Mouse (Mus musculus) midbrain, embryonic 12.5 days (tissue): ENCODE data around the gene Myh7. TPM values are rescaled to one million over a fixed set of nuclear protein-coding genes. Genes with fewer than 3 reads are reported as not detected.
"Not testable (repeated sequence)": the region's sequence is repeated elsewhere in the genome, so short reads cannot be mapped to it uniquely, and the experiment has no call there.

ENCODE experiments used
- ATAC-seq: fragments of 200-750 bp; cut with Nextera tagmentation; 2 replicates; pipeline ENCODE4 v1.8.0; 2017; ENCODE audit warnings: low read depth, moderate TSS enrichment, moderate library complexity; ENCODE audit not compliant: low FRiP score
- H3K27ac ChIP-seq: fragments of 300-500 bp; sonication (generic); replicated peaks from 2 replicates; pipeline ENCODE4 v1.5.1; 2016; ENCODE audit warnings: mild to moderate bottlenecking
- H3K27me3 ChIP-seq: fragments of 300-500 bp; sonication (generic); 2 replicates; pipeline ENCODE4 v1.6.1; 2016; ENCODE audit warnings: mild to moderate bottlenecking
- H3K36me3 ChIP-seq: fragments of 300-500 bp; sonication (generic); 2 replicates; pipeline ENCODE4 v1.6.1; 2016
- H3K4me1 ChIP-seq: fragments of 300-500 bp; sonication (generic); 2 replicates; pipeline ENCODE4 v1.6.1; 2016
- H3K4me2 ChIP-seq: fragments of 300-500 bp; sonication (generic); replicated peaks from 2 replicates; pipeline ENCODE4 v1.6.1; 2016; ENCODE audit warnings: mild to moderate bottlenecking, moderate library complexity
- H3K4me3 ChIP-seq: fragments of 300-500 bp; sonication (generic); 2 replicates; pipeline ENCODE4 v1.5.1; 2016; ENCODE audit warnings: mild to moderate bottlenecking
- H3K9ac ChIP-seq: fragments of 300-500 bp; sonication (generic); replicated peaks from 2 replicates; pipeline ENCODE4 v1.6.1; 2016; ENCODE audit warnings: mild to moderate bottlenecking, moderate library complexity
- H3K9me3 ChIP-seq: fragments of 300-500 bp; sonication (generic); 2 replicates; pipeline ENCODE4 v1.6.1; 2016; ENCODE audit warnings: mild to moderate bottlenecking
- WGBS: fragments of 180-500 bp; shearing (Covaris S2); methylation state at CpG from one replicate; pipeline ENCODE4 v1.1.7; 2016; 5-methylcytosine and 5-hydroxymethylcytosine counted together
- polyA plus RNA-seq: library from polyadenylated mRNA; unstranded; fragments of >200 nt; fragmentation: Nextera tagmentation; extraction: Ambion mirVana; gene quantifications from 2 replicates; pipeline ENCODE4 v1.2.1, GENCODE M21; 2016

Myh7 gene
- polyA plus RNA-seq, 1 experiment from 2014 or later = 4.1 TPM

- H3K27ac ChIP-seq = no peak overlapping the region
- H3K9ac ChIP-seq = no peak overlapping the region
Measured at GRCm38 (mm10) chr14:55002687-55003120, 8.3 kb upstream of the Myh7 start.

GRCm38 (mm10) chr14:55001938-55002686, 7.7 kb upstream of the Myh7 start:
- ATAC-seq = no peak
- peaks cover 18% of the 10 kb centered on the region for H3K4me1 ChIP-seq
- no peaks in the 10 kb centered on the region for H3K27me3 ChIP-seq
- H3K36me3 ChIP-seq = no peaks in the 10 kb centered on the region
- no peak overlapping the region for H3K4me2 ChIP-seq
- no peak overlapping the region for H3K9ac ChIP-seq
- no peak overlapping the region for H3K27ac ChIP-seq
- 61% methylated on average over 12 of the region's 12 CpGs for WGBS
- no peaks in the 10 kb centered on the region for H3K9me3 ChIP-seq
- H3K4me3 ChIP-seq = no peak overlapping the region

More at GRCm38 (mm10) chr14:55002687-55003120, 8.3 kb upstream of the Myh7 start:
- 77% methylated on average over 7 of the region's 7 CpGs for WGBS
- no peak for ATAC-seq
- Histone ChIP-seq H3K9me3 (no peaks in the 10 kb centered on the region), H3K4me1 (peaks cover 14% of the 10 kb centered on the region), H3K4me3 (no peak overlapping the region), H3K4me2 (no peak overlapping the region), H3K36me3 (no peaks in the 10 kb centered on the region), H3K27me3 (no peaks in the 10 kb centered on the region)

DNA sequence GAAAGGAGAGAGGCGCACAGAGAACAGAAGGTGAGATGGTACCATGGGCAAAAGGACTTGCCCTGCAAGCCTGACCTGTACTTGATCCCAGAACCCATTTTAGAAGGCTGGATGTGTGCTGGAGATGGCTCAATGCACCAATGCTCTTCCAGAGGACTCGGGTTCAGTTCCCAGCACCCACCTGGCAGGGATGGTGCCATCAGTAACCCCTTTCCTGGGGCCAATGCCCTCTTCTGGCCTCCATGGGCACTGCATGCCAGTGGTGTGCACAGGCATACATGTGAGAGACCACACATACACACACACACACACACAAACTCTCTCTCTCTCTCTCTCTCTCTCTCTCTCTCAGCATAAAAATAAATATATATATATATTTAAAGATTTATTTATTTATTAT, 7.0 kb upstream of the Myh7 start:
- H3K27ac ChIP-seq = no peak overlapping the region
- no peaks in the 10 kb centered on the region for H3K9me3 ChIP-seq
- H3K4me2 ChIP-seq = no peak overlapping the region
- no peak for ATAC-seq
- 100% methylated on average over 2 of the region's 2 CpGs for WGBS
- peaks cover 24% of the 10 kb centered on the region for H3K4me1 ChIP-seq
- H3K4me3 ChIP-seq = no peak overlapping the region
- H3K36me3 ChIP-seq = no peaks in the 10 kb centered on the region
- no peak overlapping the region for H3K9ac ChIP-seq
- no peaks in the 10 kb centered on the region for H3K27me3 ChIP-seq

- H3K27me3 ChIP-seq = no peaks in the 10 kb centered on the region
- no peak overlapping the region for H3K9ac ChIP-seq
- peaks cover 30% of the 10 kb centered on the region for H3K4me1 ChIP-seq
- H3K36me3 ChIP-seq = no peaks in the 10 kb centered on the region
- H3K27ac ChIP-seq = no peak overlapping the region
- WGBS = 83% methylated on average over 6 of the region's 6 CpGs
- no peak overlapping the region for H3K4me2 ChIP-seq
- no peaks in the 10 kb centered on the region for H3K9me3 ChIP-seq
- ATAC-seq = no peak
- no peak overlapping the region for H3K4me3 ChIP-seq
Measured at GRCm38 (mm10) chr14:55000814-55001213, 6.4 kb upstream of the Myh7 start.

DNA sequence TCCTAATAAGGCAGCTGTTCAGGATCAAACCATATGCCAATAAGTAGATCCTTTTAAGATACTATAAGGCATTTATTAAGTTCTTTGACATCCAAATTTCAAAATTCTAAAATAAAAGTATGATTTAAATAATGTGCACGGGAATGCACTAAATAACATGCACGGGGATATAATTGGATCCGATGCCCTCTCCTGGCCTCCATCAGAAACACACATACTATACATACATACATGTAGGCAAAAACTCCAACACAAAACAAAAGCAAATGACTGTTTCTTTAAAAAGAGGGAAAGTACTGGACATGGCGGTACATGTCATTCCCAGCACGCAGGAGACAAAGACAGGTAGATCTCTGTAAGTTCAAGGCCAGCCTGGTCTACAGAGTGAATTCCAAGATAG, 5.4 kb upstream of the Myh7 start:
- H3K4me3 ChIP-seq, H3K9me3 ChIP-seq, H3K9ac ChIP-seq, H3K27me3 ChIP-seq, ATAC-seq, H3K27ac ChIP-seq, H3K36me3 ChIP-seq, H3K4me2 ChIP-seq: not testable (repeated sequence)
- peaks cover 40% of the 10 kb centered on the region for H3K4me1 ChIP-seq
- 92% methylated on average over 5 of the region's 5 CpGs for WGBS

DNA sequence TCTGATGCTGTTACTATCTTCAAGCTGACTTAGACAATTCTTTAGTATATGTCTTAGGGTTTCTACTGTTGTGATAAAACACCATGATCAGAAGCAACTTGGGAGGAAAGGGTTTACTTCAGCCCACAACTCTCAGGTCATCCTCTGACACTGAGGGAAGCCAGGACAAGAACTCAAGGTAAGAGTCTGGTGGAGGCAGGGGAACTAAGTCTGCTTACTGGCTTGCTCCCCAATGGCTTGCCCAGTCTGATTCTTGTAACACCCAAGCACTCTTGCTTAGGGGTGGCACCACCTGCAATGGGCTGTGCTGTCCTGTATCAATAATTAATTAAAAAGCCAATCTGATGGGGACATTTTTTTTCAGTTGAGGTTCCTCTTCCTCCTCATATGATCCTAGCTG, 4.3 kb upstream of the Myh7 start:
- no peak overlapping the region for H3K4me3 ChIP-seq
- no peak overlapping the region for H3K27ac ChIP-seq
- H3K27me3 ChIP-seq = no peaks in the 10 kb centered on the region
- no peak for ATAC-seq
- peaks cover 42% of the 10 kb centered on the region for H3K4me1 ChIP-seq
- no peaks in the 10 kb centered on the region for H3K36me3 ChIP-seq
- H3K9ac ChIP-seq = no peak overlapping the region
- no peaks in the 10 kb centered on the region for H3K9me3 ChIP-seq
- no peak overlapping the region for H3K4me2 ChIP-seq

DNA sequence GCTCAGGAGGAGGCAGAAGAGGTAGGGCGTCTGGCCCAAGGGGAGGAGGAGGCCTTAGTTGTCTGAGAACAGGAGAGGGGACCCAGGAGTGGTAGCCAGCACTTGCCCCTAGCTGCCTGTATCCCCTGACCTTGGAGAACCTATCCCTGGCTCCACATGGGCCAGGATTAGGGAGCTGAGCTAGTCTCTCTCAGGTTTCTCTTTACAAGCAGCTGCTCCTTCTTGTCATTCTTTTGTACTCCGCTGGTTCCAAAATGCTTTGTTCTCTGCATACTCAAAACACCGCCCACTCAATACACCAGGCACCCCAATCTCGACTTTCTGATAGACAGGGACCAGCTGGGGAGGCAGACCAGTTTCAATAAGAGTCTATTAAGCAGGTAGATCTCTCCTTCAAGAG, 2.9 kb upstream of the Myh7 start:
- Histone ChIP-seq H3K27ac (no peak overlapping the region), H3K4me2 (no peak overlapping the region)
- WGBS = 27% methylated on average over 4 of the region's 4 CpGs

GRCm38 (mm10) chr14:54996793-54997192, 2.4 kb upstream of the Myh7 start:
- no peak overlapping the region for H3K27ac ChIP-seq
- H3K4me3 ChIP-seq = no peak overlapping the region
- H3K4me2 ChIP-seq = no peak overlapping the region
- H3K36me3 ChIP-seq = no peaks in the 10 kb centered on the region
- H3K27me3 ChIP-seq = peaks cover 4% of the 10 kb centered on the region; the same call in 1 of the 2 replicates
- WGBS = 41% methylated on average over 9 of the region's 9 CpGs
- no peaks in the 10 kb centered on the region for H3K9me3 ChIP-seq
- H3K9ac ChIP-seq = no peak overlapping the region
- H3K4me1 ChIP-seq = peaks cover 37% of the 10 kb centered on the region
- ATAC-seq = no peak

More for the DNA sequence above, 2.9 kb upstream of the Myh7 start:
- no peak for ATAC-seq
- Histone ChIP-seq H3K4me3 (no peak overlapping the region), H3K4me1 (peaks cover 37% of the 10 kb centered on the region), H3K9me3 (no peaks in the 10 kb centered on the region), H3K9ac (no peak overlapping the region), H3K27me3 (peaks cover 4% of the 10 kb centered on the region; the same call in 1 of the 2 replicates), H3K36me3 (no peaks in the 10 kb centered on the region)

GRCm38 (mm10) chr14:54995457-54996138, 1.2 kb upstream of the Myh7 start:
- WGBS = 16% methylated on average over 14 of the region's 14 CpGs
- peak overlapping the region; percentile 28 for H3K4me2 ChIP-seq
- ATAC-seq = peak; percentile 76
- H3K9me3 ChIP-seq = no peaks in the 10 kb centered on the region
- H3K27me3 ChIP-seq = peaks cover 4% of the 10 kb centered on the region; the same call in 1 of the 2 replicates
- H3K36me3 ChIP-seq = no peaks in the 10 kb centered on the region
- H3K4me1 ChIP-seq = peaks cover 37% of the 10 kb centered on the region
- H3K27ac ChIP-seq = peak overlapping the region; percentile 92
- no peak overlapping the region for H3K4me3 ChIP-seq
- peak overlapping the region; percentile 34; the same call in 1 of the 2 replicates for H3K9ac ChIP-seq

GRCm38 (mm10) chr14:54994869-54995186, 402 bp upstream of the Myh7 start:
- H3K4me2 ChIP-seq = peak overlapping the region; percentile 28; the same call in 1 of the 2 replicates
- H3K27me3 ChIP-seq = peaks cover 4% of the 10 kb centered on the region; the same call in 1 of the 2 replicates
- H3K4me1 ChIP-seq = peaks cover 37% of the 10 kb centered on the region
- ATAC-seq = peak; percentile 46
- 0 out of 2 replicates have a peak overlapping the region, but pooled peaks have one; percentile 4 for H3K9ac ChIP-seq
- no peaks in the 10 kb centered on the region for H3K36me3 ChIP-seq
- no peak overlapping the region for H3K4me3 ChIP-seq
- H3K27ac ChIP-seq = peak overlapping the region; percentile 92
- H3K9me3 ChIP-seq = no peaks in the 10 kb centered on the region

DNA sequence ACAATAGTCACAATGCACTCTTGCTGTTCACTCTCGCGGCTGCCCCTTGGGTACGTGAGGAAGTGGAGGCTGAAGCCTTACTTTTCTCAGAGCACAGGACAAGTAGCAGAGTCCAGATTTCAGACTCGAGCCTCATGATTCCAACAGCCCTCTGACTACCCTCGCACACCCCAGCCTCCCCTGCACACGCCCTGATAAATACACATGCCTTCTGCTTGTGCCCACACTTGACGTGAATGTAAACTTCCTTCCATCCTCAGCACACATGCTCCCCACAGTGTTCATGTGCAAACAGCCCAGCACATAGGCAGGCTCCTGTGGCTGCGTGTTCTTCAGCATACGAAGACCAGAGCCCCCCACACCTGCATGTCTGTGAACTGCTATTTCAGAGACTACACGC, 790 bp downstream of the Myh7 start:
- Histone ChIP-seq H3K36me3 (no peaks in the 10 kb centered on the region), H3K27ac (no peak overlapping the region), H3K27me3 (peaks cover 4% of the 10 kb centered on the region; the same call in 1 of the 2 replicates), H3K9me3 (no peaks in the 10 kb centered on the region), H3K4me1 (peaks cover 37% of the 10 kb centered on the region), H3K9ac (no peak overlapping the region), H3K4me2 (no peak overlapping the region), H3K4me3 (no peak overlapping the region)
- ATAC-seq = no peak
- 68% methylated on average over 10 of the region's 10 CpGs for WGBS

DNA sequence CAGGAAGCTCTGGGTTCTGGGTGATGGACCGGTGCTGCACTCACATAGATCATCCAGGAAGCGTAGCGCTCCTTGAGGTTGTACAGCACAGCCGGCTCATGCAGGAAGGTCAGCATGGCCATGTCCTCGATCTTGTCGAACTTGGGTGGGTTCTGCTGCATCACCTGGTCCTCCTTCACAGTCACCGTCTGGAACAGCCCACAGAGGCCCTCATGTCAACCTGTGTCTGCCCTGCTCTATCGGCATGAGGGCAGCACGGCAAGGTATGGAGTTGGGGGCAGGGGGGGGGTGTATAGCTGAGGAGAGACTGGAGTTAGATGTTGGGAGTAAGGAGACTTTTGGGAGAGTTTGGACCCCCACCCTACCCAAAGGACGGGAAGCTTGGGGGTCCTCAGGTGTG, 2.2 kb downstream of the Myh7 start:
- WGBS = 92% methylated on average over 10 of the region's 10 CpGs
- peaks cover 34% of the 10 kb centered on the region for H3K4me1 ChIP-seq
- peaks cover 4% of the 10 kb centered on the region; the same call in 1 of the 2 replicates for H3K27me3 ChIP-seq
- no peak overlapping the region for H3K9ac ChIP-seq
- no peak overlapping the region for H3K27ac ChIP-seq
- no peaks in the 10 kb centered on the region for H3K9me3 ChIP-seq
- H3K36me3 ChIP-seq = no peaks in the 10 kb centered on the region
- no peak overlapping the region for H3K4me2 ChIP-seq
- H3K4me3 ChIP-seq = no peak overlapping the region
- ATAC-seq = no peak
